Mouse (Mus musculus): ENCODE measurements at regions not wholly inside any gene's neighbourhood (a gene's known extent, or its start where the extent isn't known, plus 50 kb on each side); places are given as distances from the start of the nearest gene placed in this dataset.

DNA sequence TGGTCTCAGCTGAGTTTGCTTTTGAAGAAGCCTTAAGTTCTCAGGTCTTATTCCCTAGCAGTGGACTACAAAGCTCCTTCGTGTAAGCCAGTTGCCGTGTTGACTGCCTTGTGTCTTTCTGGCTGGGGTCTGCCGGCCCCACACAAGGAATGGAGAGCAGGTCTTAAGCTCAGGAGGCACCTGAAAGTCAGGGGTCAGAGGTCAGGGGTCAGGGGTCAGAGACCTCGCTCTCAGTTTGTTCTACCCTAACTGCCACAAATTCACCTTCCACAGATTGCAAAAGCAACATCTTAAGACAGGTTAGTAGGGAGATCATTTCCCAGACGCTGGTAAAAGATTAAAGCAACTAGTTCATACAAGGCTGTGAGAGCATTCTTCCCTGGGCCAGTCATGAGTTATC lies 505.8 kb upstream of the Sox11 start:
- H3K4me3 ChIP-seq (replicated peaks; ENCODE audit: insufficient read depth, low read depth, low read length) = no peak overlapping the region
- WGBS = 71% methylated on average over 5 of the region's 5 CpGs
- H3K27me3 ChIP-seq (ENCODE audit: control insufficient read depth, insufficient read depth, low read length) = no peaks in the 10 kb centered on the region
- H3K4me1 ChIP-seq (ENCODE audit: control insufficient read depth, insufficient read depth, low read length) = no peaks in the 10 kb centered on the region
- no peak for TF ChIP-seq POLR2A (IDR thresholded peaks at IDR 0.05; ENCODE audit: borderline replicate concordance, insufficient read depth, low read length)
- no peak for TF ChIP-seq CTCF (IDR thresholded peaks at IDR 0.05; ENCODE audit: borderline replicate concordance, insufficient read depth, low read depth, low read length)
- H3K27ac ChIP-seq (ENCODE audit: insufficient read depth, low read length) = no peak overlapping the region
- no peak for DNase-seq

DNA sequence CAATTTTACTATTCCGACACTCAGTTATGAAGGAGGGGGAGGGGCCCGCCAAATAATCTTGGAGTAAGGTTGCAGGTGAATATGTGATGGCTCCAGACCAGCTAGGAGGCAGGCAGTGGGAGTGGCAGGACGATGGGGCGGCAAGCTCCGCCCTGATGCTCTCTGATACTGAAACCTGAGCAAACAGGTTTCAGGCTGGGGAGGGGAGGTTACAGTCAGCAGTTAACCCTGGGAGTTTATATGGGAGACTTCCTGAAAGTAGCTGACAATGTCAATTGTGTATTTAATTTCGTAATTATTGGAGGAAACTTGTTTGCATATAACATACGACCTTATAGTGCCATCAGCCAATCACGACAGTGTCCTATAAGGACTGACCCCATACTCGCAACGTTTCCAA lies 505.0 kb upstream of the Sox11 start:
- 79% methylated on average over 10 of the region's 10 CpGs for WGBS
- no peak overlapping the region for H3K27ac ChIP-seq (ENCODE audit: insufficient read depth, low read length)
- TF ChIP-seq POLR2A (IDR thresholded peaks at IDR 0.05; ENCODE audit: borderline replicate concordance, insufficient read depth, low read length) = no peak
- TF ChIP-seq CTCF (IDR thresholded peaks at IDR 0.05; ENCODE audit: borderline replicate concordance, insufficient read depth, low read depth, low read length) = no peak
- no peaks in the 10 kb centered on the region for H3K27me3 ChIP-seq (ENCODE audit: control insufficient read depth, insufficient read depth, low read length)
- no peaks in the 10 kb centered on the region for H3K4me1 ChIP-seq (ENCODE audit: control insufficient read depth, insufficient read depth, low read length)
- H3K4me3 ChIP-seq (replicated peaks; ENCODE audit: insufficient read depth, low read depth, low read length) = no peak overlapping the region
- no peak for DNase-seq

DNA sequence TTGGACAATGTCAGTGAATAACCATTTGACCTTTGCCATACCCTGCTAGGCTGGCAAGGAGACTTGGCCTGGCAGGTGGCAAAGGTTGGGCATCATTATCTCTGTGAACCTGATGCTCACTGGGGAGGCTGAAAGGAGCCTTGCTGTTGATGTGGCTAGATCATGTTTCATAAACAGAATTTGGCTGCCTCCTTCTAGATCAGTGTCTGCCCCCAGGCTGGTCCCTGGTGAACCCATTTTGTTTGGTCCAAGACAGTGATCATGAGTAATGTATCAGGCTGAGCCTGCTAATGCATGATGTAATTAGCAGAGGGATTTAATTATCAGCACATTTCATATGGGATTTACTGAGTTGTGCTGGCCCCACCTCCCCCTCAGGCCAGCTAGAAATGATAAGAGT lies 502.6 kb upstream of the Sox11 start:
- Histone ChIP-seq H3K4me3 (replicated peaks; ENCODE audit: insufficient read depth, low read depth, low read length) (no peak overlapping the region), H3K27me3 (ENCODE audit: control insufficient read depth, insufficient read depth, low read length) (no peaks in the 10 kb centered on the region), H3K27ac (ENCODE audit: insufficient read depth, low read length) (no peak overlapping the region), H3K4me1 (ENCODE audit: control insufficient read depth, insufficient read depth, low read length) (no peaks in the 10 kb centered on the region)
- TF ChIP-seq CTCF (IDR thresholded peaks at IDR 0.05; ENCODE audit: borderline replicate concordance, insufficient read depth, low read depth, low read length) (no peak), POLR2A (IDR thresholded peaks at IDR 0.05; ENCODE audit: borderline replicate concordance, insufficient read depth, low read length) (no peak)
- no peak for DNase-seq

DNA sequence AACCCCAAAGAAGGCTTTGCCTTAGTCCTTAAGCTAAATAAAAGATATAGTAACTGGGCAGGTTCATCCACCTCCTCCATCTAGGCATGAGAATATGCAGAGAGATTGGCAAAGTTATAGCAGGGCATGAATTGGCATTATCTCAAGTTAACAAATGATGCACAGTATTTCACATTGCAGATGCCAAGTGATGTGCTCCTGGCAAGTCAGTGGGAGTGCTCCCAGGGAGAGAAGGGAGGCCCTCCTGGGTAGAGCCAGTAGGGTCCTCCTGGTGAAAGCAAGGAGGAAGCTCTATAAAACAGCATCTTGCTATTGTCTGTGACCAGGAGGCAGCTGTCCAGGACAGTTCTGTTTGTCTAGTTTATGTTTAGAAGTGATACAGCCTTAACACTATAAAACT lies 496.6 kb upstream of the Sox11 start:
- Histone ChIP-seq H3K4me3 (replicated peaks; ENCODE audit: insufficient read depth, low read depth, low read length) (no peak overlapping the region), H3K27ac (ENCODE audit: insufficient read depth, low read length) (no peak overlapping the region), H3K4me1 (ENCODE audit: control insufficient read depth, insufficient read depth, low read length) (no peaks in the 10 kb centered on the region), H3K27me3 (ENCODE audit: control insufficient read depth, insufficient read depth, low read length) (no peaks in the 10 kb centered on the region)
- TF ChIP-seq POLR2A (IDR thresholded peaks at IDR 0.05; ENCODE audit: borderline replicate concordance, insufficient read depth, low read length) (no peak), CTCF (IDR thresholded peaks at IDR 0.05; ENCODE audit: borderline replicate concordance, insufficient read depth, low read depth, low read length) (no peak)
- DNase-seq = no peak

DNA sequence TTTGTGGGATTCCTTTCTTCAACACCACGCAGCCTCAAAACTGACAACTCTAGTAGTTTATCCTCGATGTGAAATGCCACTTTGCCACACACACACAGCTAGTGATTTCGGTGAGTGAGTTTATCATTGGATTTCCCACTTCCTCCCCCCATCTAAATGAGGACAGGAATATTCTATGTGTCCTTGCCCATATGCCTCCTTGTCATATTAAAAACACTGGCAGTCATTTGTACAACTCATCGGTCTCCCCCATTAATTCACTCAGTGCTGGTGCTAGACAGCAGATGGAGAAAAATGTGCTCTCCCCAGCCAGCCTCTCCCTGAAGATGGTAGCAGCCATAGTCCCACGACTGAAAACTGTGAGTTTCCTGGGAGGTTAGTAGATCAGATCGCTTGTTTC lies 496.0 kb upstream of the Sox11 start:
- no peak for TF ChIP-seq POLR2A (IDR thresholded peaks at IDR 0.05; ENCODE audit: borderline replicate concordance, insufficient read depth, low read length)
- TF ChIP-seq CTCF (IDR thresholded peaks at IDR 0.05; ENCODE audit: borderline replicate concordance, insufficient read depth, low read depth, low read length) = no peak
- no peak overlapping the region for H3K4me3 ChIP-seq (replicated peaks; ENCODE audit: insufficient read depth, low read depth, low read length)
- H3K27me3 ChIP-seq (ENCODE audit: control insufficient read depth, insufficient read depth, low read length) = no peaks in the 10 kb centered on the region
- no peak overlapping the region for H3K27ac ChIP-seq (ENCODE audit: insufficient read depth, low read length)
- no peak for DNase-seq
- 64% methylated on average over 6 of the region's 6 CpGs for WGBS
- H3K4me1 ChIP-seq (ENCODE audit: control insufficient read depth, insufficient read depth, low read length) = no peaks in the 10 kb centered on the region

DNA sequence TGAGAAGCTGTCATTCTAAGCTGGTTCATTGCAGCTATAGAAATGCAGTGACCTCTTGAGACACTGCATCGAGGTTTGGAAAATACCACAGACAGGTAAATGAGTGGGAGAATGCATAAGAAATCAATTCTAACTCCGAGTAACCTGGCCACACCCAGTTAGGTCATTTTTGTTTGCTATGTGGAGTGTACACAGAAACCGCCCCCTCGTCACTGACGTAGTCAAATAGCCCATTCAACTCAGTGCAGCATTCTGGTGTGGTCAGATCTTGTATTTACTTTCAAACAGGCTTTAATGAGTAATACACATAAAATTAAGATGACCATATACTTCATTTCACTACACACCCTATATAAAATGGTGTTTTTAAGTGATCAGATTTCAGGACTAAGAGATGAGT lies 483.8 kb upstream of the Sox11 start:
- no peak for TF ChIP-seq POLR2A (IDR thresholded peaks at IDR 0.05; ENCODE audit: borderline replicate concordance, insufficient read depth, low read length)
- TF ChIP-seq CTCF (IDR thresholded peaks at IDR 0.05; ENCODE audit: borderline replicate concordance, insufficient read depth, low read depth, low read length) = no peak
- no peaks in the 10 kb centered on the region for H3K4me1 ChIP-seq (ENCODE audit: control insufficient read depth, insufficient read depth, low read length)
- H3K27ac ChIP-seq (ENCODE audit: insufficient read depth, low read length) = no peak overlapping the region
- no peak for DNase-seq
- H3K27me3 ChIP-seq (ENCODE audit: control insufficient read depth, insufficient read depth, low read length) = no peaks in the 10 kb centered on the region
- 84% methylated on average over 5 of the region's 5 CpGs for WGBS
- no peak overlapping the region for H3K4me3 ChIP-seq (replicated peaks; ENCODE audit: insufficient read depth, low read depth, low read length)

DNA sequence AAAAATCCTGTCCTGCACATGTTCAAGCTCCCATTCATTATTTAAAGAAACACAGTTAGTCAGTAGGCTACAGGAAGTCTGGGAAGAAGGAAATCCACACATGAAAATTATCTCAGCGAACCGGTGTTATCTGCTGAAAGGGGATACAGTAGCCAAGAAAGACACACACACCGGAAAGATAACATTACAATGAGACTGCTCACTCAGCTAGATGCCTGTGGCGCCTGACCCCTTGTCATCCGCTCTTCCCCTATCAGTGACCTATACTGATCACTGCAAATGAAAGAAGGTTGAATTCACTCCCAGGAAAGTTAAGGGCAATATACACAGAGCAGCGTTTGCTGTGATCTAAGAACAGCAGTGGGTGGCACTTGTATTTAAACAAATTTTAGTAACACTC lies 481.0 kb upstream of the Sox11 start:
- H3K4me3 ChIP-seq (replicated peaks; ENCODE audit: insufficient read depth, low read depth, low read length) = no peak overlapping the region
- no peak for DNase-seq
- no peaks in the 10 kb centered on the region for H3K4me1 ChIP-seq (ENCODE audit: control insufficient read depth, insufficient read depth, low read length)
- TF ChIP-seq CTCF (IDR thresholded peaks at IDR 0.05; ENCODE audit: borderline replicate concordance, insufficient read depth, low read depth, low read length) (no peak), POLR2A (IDR thresholded peaks at IDR 0.05; ENCODE audit: borderline replicate concordance, insufficient read depth, low read length) (no peak)
- no peaks in the 10 kb centered on the region for H3K27me3 ChIP-seq (ENCODE audit: control insufficient read depth, insufficient read depth, low read length)
- WGBS = 88% methylated on average over 6 of the region's 6 CpGs
- H3K27ac ChIP-seq (ENCODE audit: insufficient read depth, low read length) = no peak overlapping the region

DNA sequence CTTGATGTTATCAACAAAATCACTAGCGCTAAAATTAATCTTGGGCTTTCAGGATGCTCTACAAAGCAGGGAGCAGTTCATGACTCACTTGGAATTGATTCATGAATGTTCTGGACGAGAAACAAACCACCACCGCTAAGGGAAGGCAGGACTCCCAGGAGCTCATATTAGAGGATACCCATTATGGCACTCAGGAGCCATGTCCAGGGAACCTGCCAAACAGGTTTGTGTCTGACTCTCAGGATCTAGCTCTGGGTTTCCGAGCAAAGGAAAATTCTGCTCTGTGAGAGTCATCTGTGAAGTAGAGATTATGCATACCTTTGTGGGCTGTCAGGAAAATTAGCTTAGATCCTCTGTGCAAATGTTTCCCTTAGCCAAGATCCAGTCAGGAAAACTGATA lies 454.3 kb upstream of the Sox11 start:
- Histone ChIP-seq H3K27me3 (ENCODE audit: control insufficient read depth, insufficient read depth, low read length) (no peaks in the 10 kb centered on the region), H3K27ac (ENCODE audit: insufficient read depth, low read length) (no peak overlapping the region), H3K4me1 (ENCODE audit: control insufficient read depth, insufficient read depth, low read length) (no peaks in the 10 kb centered on the region), H3K4me3 (replicated peaks; ENCODE audit: insufficient read depth, low read depth, low read length) (no peak overlapping the region)
- TF ChIP-seq CTCF (IDR thresholded peaks at IDR 0.05; ENCODE audit: borderline replicate concordance, insufficient read depth, low read depth, low read length) (no peak), POLR2A (IDR thresholded peaks at IDR 0.05; ENCODE audit: borderline replicate concordance, insufficient read depth, low read length) (no peak)
- DNase-seq = no peak
- 56% methylated on average over 4 of the region's 4 CpGs for WGBS
